Mouse (Mus musculus) CH12.LX (cell line): ENCODE data around the gene Abca7. TPM values are rescaled to one million over a fixed set of nuclear protein-coding genes. Genes with fewer than 3 reads are reported as not detected.

Experiments
- DNase-seq: peaks from one replicate; pipeline ENCODE4 v3.0.0-alpha.2; 2013; ENCODE audit errors: extremely low read depth
- H3K27ac ChIP-seq: 2 replicates; pipeline ENCODE4 v1.5.1; 2012; ENCODE audit warnings: low read depth, mild to moderate bottlenecking, control low read depth, moderate library complexity; ENCODE audit not compliant: insufficient read depth
- H3K27me3 ChIP-seq: replicated peaks from 2 replicates; pipeline ENCODE3; 2012; ENCODE audit warnings: inconsistent platforms
- H3K36me3 ChIP-seq, 2 experiments: replicated peaks in 1 of 2; 2 replicates each; pipeline versions ENCODE3 to v1.6.1; 2012; ENCODE audit warnings: inconsistent platforms in 1 of 2, low read length in 1 of 2, mild to moderate bottlenecking in 1 of 2, mixed read lengths in 1 of 2, moderate library complexity in 1 of 2; ENCODE audit not compliant: control insufficient read depth in 1 of 2, insufficient read depth in 1 of 2
- H3K4me1 ChIP-seq, 2 experiments: 2 replicates each; pipeline ENCODE4 v1.6.1; 2012; ENCODE audit warnings: inconsistent platforms in 1 of 2, moderate library complexity in 1 of 2; ENCODE audit not compliant: insufficient read depth in 2 of 2, control insufficient read depth in 1 of 2
- H3K4me2 ChIP-seq: 2 replicates; pipeline ENCODE4 v1.6.1; 2012; ENCODE audit warnings: low read depth, mild to moderate bottlenecking, control low read depth; ENCODE audit not compliant: poor library complexity, insufficient read depth, severe bottlenecking
- H3K4me3 ChIP-seq, 3 experiments: fragments of 150-350 bp in 1 of 3; sonication (generic) in 1 of 3; replicated peaks in 1 of 3; 2 replicates each; pipeline versions ENCODE3 to v1.5.1; 2011 to 2012; ENCODE audit warnings: low read depth in 2 of 3, low read length in 2 of 3, mild to moderate bottlenecking in 2 of 3, moderate library complexity in 2 of 3, control low read depth in 1 of 3, improper control_type of control experiment in 1 of 3, inconsistent platforms in 1 of 3, mixed read lengths in 1 of 3; ENCODE audit not compliant: poor library complexity in 1 of 3
- H3K79me2 ChIP-seq: replicated peaks from 2 replicates; pipeline ENCODE4 v1.6.1; 2012; ENCODE audit warnings: mild to moderate bottlenecking, moderate library complexity; ENCODE audit not compliant: control insufficient read depth, poor library complexity, insufficient read depth, severe bottlenecking; ENCODE audit errors: extremely low read depth
- H3K9ac ChIP-seq: 2 replicates; pipeline ENCODE4 v1.6.1; 2012; ENCODE audit warnings: low read depth, mild to moderate bottlenecking, control low read depth, moderate library complexity; ENCODE audit not compliant: insufficient read depth
- H3K9me3 ChIP-seq: replicated peaks from 2 replicates; pipeline ENCODE3; 2012; ENCODE audit warnings: low read length, inconsistent platforms, mixed read lengths
- BHLHE40 ChIP-seq: IDR thresholded peaks from 2 replicates; pipeline ENCODE4 v1.6.1; 2011; ENCODE audit warnings: mild to moderate bottlenecking, low read depth, low read length, improper control_type of control experiment
- CHD1 ChIP-seq: IDR thresholded peaks from 2 replicates; pipeline ENCODE4 v1.6.1; 2012; ENCODE audit warnings: low read depth, low read length, improper control_type of control experiment, inconsistent platforms
- ELF1 ChIP-seq: IDR thresholded peaks from 2 replicates; pipeline ENCODE4 v1.6.1; 2014; ENCODE audit warnings: low read depth, mild to moderate bottlenecking, inconsistent platforms, low read length, improper control_type of control experiment
- GABPA ChIP-seq: IDR thresholded peaks from 2 replicates; pipeline ENCODE4 v1.6.1; 2012; ENCODE audit warnings: low read depth, low read length, improper control_type of control experiment, inconsistent platforms; ENCODE audit not compliant: insufficient replicate concordance
- IRF4 ChIP-seq: IDR thresholded peaks from 2 replicates; pipeline ENCODE4 v1.6.1; 2014; ENCODE audit warnings: low read depth, mild to moderate bottlenecking, inconsistent platforms, low read length, improper control_type of control experiment
- JUN ChIP-seq: IDR thresholded peaks from 2 replicates; pipeline ENCODE4 v1.6.1; 2011; ENCODE audit warnings: low read depth, mild to moderate bottlenecking, low read length, improper control_type of control experiment, moderate library complexity; ENCODE audit not compliant: insufficient read depth
- JUND ChIP-seq: conservative IDR thresholded peaks from 2 replicates; pipeline ENCODE4 v1.6.1; 2011; ENCODE audit warnings: low read depth, low read length, improper control_type of control experiment
- POLR2A ChIP-seq: IDR thresholded peaks from 2 replicates; pipeline ENCODE4 v1.6.1; 2011; ENCODE audit warnings: low read depth, mild to moderate bottlenecking, improper control_type of control experiment, low read length
- POLR2AphosphoS2 ChIP-seq: IDR thresholded peaks from 2 replicates; pipeline ENCODE4 v1.6.1; 2011; ENCODE audit warnings: low read depth, low read length, improper control_type of control experiment
- RAD21 ChIP-seq: IDR thresholded peaks from 2 replicates; pipeline ENCODE4 v1.6.1; 2011; ENCODE audit warnings: low read depth, mild to moderate bottlenecking, low read length, improper control_type of control experiment, moderate library complexity
- SIN3A ChIP-seq: IDR thresholded peaks from 2 replicates; pipeline ENCODE4 v1.6.1; 2012; ENCODE audit warnings: low read length, improper control_type of control experiment, inconsistent platforms
- TCF12 ChIP-seq: IDR thresholded peaks from 2 replicates; pipeline ENCODE4 v1.6.1; 2014; ENCODE audit warnings: low read depth, mild to moderate bottlenecking, inconsistent platforms, low read length, improper control_type of control experiment
- UBTF ChIP-seq: IDR thresholded peaks from 2 replicates; pipeline ENCODE4 v1.6.1; 2012; ENCODE audit warnings: low read depth, mild to moderate bottlenecking, inconsistent platforms, low read length, improper control_type of control experiment, moderate library complexity
- USF1 ChIP-seq: IDR thresholded peaks from 2 replicates; pipeline ENCODE4 v1.6.1; 2014; ENCODE audit warnings: low read depth, mild to moderate bottlenecking, inconsistent platforms, low read length, improper control_type of control experiment
- ZKSCAN1 ChIP-seq: IDR thresholded peaks from 2 replicates; pipeline ENCODE4 v1.6.1; 2012; ENCODE audit warnings: low read depth, inconsistent platforms, low read length, improper control_type of control experiment, borderline replicate concordance
- ZMIZ1 ChIP-seq: IDR thresholded peaks from 2 replicates; pipeline ENCODE4 v1.6.1; 2012; ENCODE audit warnings: low read depth, mild to moderate bottlenecking, inconsistent platforms, low read length, improper control_type of control experiment
- dilution Hi-C: fragments of 300-500 bp; cut with MboI; formaldehyde crosslinking; loops from 2 replicates; pipeline ENCODE4 v1.14.3; 2020; ENCODE audit warnings: low sequenced_read_pairs; ENCODE audit not compliant: extremely low pct_unique_long_range_greater_than_20kb, extremely low pct_ligation_motif_present
- in situ Hi-C: fragments of 300-500 bp; cut with MboI; formaldehyde crosslinking; loops from 3 replicates; pipeline ENCODE4 v1.14.3; 2019; ENCODE audit warnings: low sequenced_read_pairs, low pct_ligation_motif_present, low pct_unique_long_range_greater_than_20kb, mixed read lengths
- polyA plus RNA-seq: library from polyadenylated mRNA; unstranded; fragments of >175 nt; gene quantifications from 2 replicates; pipeline ENCODE4 v1.2.1, GENCODE M21; 2012; ENCODE audit warnings: low read depth; ENCODE audit not compliant: insufficient read length
- total RNA-seq, 2 experiments: library from RNA; depleted of rRNA; stranded (reverse); fragments of 300-350 nt in 1 of 2; fragments of >200 nt in 1 of 2; gene quantifications; 2 replicates each; pipeline ENCODE4 v1.2.3; 2012 to 2014

The Abca7 gene
- total and polyA plus RNA-seq, 3 experiments: 2.3 to 7.0 (median 6.1) TPM

- dilution Hi-C loops: no loop called here
- in situ Hi-C loops: no loop called here
- Histone ChIP-seq H3K36me3 (peaks cover 64 to 90% of the 10 kb centered on the region in 2 experiments), H3K4me1 (no peaks in the 10 kb centered on the region), H3K4me2 (no peak overlapping the region), H3K27me3 (no peaks in the 10 kb centered on the region), H3K9ac (no peak overlapping the region), H3K79me2 (no peaks in the 10 kb centered on the region)
- no peak for TF ChIP-seq GABPA
- TF ChIP-seq UBTF: no peak
- TF ChIP-seq USF1: no peak
- TF ChIP-seq POLR2AphosphoS2: no peak
- TF ChIP-seq SIN3A: no peak
- no peak for TF ChIP-seq CHD1
- TF ChIP-seq POLR2A: no peak
- TF ChIP-seq JUND: no peak
- TF ChIP-seq, all 38 proteins: peak for 0
- Histone ChIP-seq H3K4me3 (no peak overlapping the region), H3K27ac (no peak overlapping the region), H3K9me3 (peaks cover 17% of the 10 kb centered on the region)
- DNase-seq: no peak
Observed at GRCm38 (mm10) chr10:79974087-79974486, 22.2 kb upstream of the Abca7 start.

- no peaks in the 10 kb centered on the region; the same call in 1 of the 2 replicates for H3K79me2 ChIP-seq
- H3K4me1 ChIP-seq: peaks cover under 1% of the 10 kb centered on the region in 2 experiments; a peak in 1 of 4 replicates
- H3K4me2 ChIP-seq: no peak overlapping the region
- H3K4me3 ChIP-seq: no peak overlapping the region
- in situ Hi-C loops: no loop called here
- dilution Hi-C loops: no loop called here
- DNase-seq: no peak
- no peak for TF ChIP-seq RAD21
- no peak for TF ChIP-seq IRF4
- no peak for TF ChIP-seq GABPA
- no peak for TF ChIP-seq JUN
- TF ChIP-seq ELF1: no peak
- TF ChIP-seq TCF12: no peak
- no peak for TF ChIP-seq ZKSCAN1
- TF ChIP-seq ZMIZ1: no peak
- TF ChIP-seq BHLHE40: no peak
- TF ChIP-seq SIN3A: no peak
- TF ChIP-seq, all 38 proteins: peak for 0
- no peaks in the 10 kb centered on the region for H3K27me3 ChIP-seq
- H3K27ac ChIP-seq: no peak overlapping the region
- H3K9ac ChIP-seq: no peak overlapping the region
- peaks cover 17% of the 10 kb centered on the region for H3K9me3 ChIP-seq
- H3K36me3 ChIP-seq: peaks cover 67 to 91% of the 10 kb centered on the region in 2 experiments
Observed at GRCm38 (mm10) chr10:79974668-79975067, 21.6 kb upstream of the Abca7 start.
